Mouse (Mus musculus): Measurements from ENCODE around the gene Olfr1417. TPM values are rescaled to one million over a fixed set of nuclear protein-coding genes. Genes with fewer than 3 reads are reported as not detected.

The Olfr1417 gene
- polyA plus RNA-seq, 1 experiment from 2014 or later: 0.08 TPM

Other genes with a start within 250 kb of the Olfr1417 start
- gene Ms4a6d, start 234.4 kb downstream of the Olfr1417 start, polyA plus RNA-seq (2014; fragmentation: Nextera tagmentation; extraction: Ambion mirVana): 3.4 and 3.6 TPM in 2 replicates
- gene Ms4a2, start 215.5 kb downstream of the Olfr1417 start, polyA plus RNA-seq (2014; fragmentation: Nextera tagmentation; extraction: Ambion mirVana): 0.16 TPM in 1 of 2 replicates, not detected in the other
- not detected in 2 replicates for gene Ms4a3, start 198.4 kb downstream of the Olfr1417 start, polyA plus RNA-seq (2014; fragmentation: Nextera tagmentation; extraction: Ambion mirVana)
- not detected in 2 replicates for gene Oosp2, start 178.7 kb downstream of the Olfr1417 start, polyA plus RNA-seq (2014; fragmentation: Nextera tagmentation; extraction: Ambion mirVana)
- not detected in 2 replicates for gene Oosp1, start 148.1 kb downstream of the Olfr1417 start, polyA plus RNA-seq (2014; fragmentation: Nextera tagmentation; extraction: Ambion mirVana)
- gene Oosp3, start 142.2 kb downstream of the Olfr1417 start, polyA plus RNA-seq (2014; fragmentation: Nextera tagmentation; extraction: Ambion mirVana): not detected in 2 replicates
- gene Gif, start 91.7 kb downstream of the Olfr1417 start, polyA plus RNA-seq (2014; fragmentation: Nextera tagmentation; extraction: Ambion mirVana): not detected in 2 replicates
- 50.8 and 53.1 TPM in 2 replicates for gene Mrpl16, start 68.8 kb downstream of the Olfr1417 start, polyA plus RNA-seq (2014; fragmentation: Nextera tagmentation; extraction: Ambion mirVana)
- gene Stx3, start 19.8 kb downstream of the Olfr1417 start, polyA plus RNA-seq (2014; fragmentation: Nextera tagmentation; extraction: Ambion mirVana): 20.3 and 20.6 TPM in 2 replicates
- not detected in 2 replicates for gene Olfr1418, start 21.8 kb upstream of the Olfr1417 start, polyA plus RNA-seq (2014; fragmentation: Nextera tagmentation; extraction: Ambion mirVana)
- not detected in 2 replicates for gene Olfr1419, start 35.9 kb upstream of the Olfr1417 start, polyA plus RNA-seq (2014; fragmentation: Nextera tagmentation; extraction: Ambion mirVana)
- 0.07 TPM in 1 of 2 replicates, not detected in the other for gene Olfr1420, start 47.3 kb upstream of the Olfr1417 start, polyA plus RNA-seq (2014; fragmentation: Nextera tagmentation; extraction: Ambion mirVana)
- gene Patl1, start 73.2 kb upstream of the Olfr1417 start, polyA plus RNA-seq (2014; fragmentation: Nextera tagmentation; extraction: Ambion mirVana): 19.3 and 20.0 TPM in 2 replicates
- 6.6 and 6.9 TPM in 2 replicates for gene Osbp, start 126.7 kb upstream of the Olfr1417 start, polyA plus RNA-seq (2014; fragmentation: Nextera tagmentation; extraction: Ambion mirVana)
- not detected in 2 replicates for gene Olfr1423, start 202.1 kb upstream of the Olfr1417 start, polyA plus RNA-seq (2014; fragmentation: Nextera tagmentation; extraction: Ambion mirVana)
- not detected in 2 replicates for gene Olfr1424, start 223.5 kb upstream of the Olfr1417 start, polyA plus RNA-seq (2014; fragmentation: Nextera tagmentation; extraction: Ambion mirVana)
- gene Olfr1425, start 238.5 kb upstream of the Olfr1417 start, polyA plus RNA-seq (2014; fragmentation: Nextera tagmentation; extraction: Ambion mirVana): not detected in 2 replicates

Data from hindbrain, embryonic 14.5 days (tissue).